Mouse (Mus musculus) small intestine, adult 10 weeks (tissue): Measurements from ENCODE around the gene Rhobtb3. TPM values are rescaled to one million over a fixed set of nuclear protein-coding genes. Genes with fewer than 3 reads are reported as not detected.

ENCODE experiments used
- polyA plus RNA-seq: library from polyadenylated mRNA; stranded (reverse); fragments of 350-450 nt; fragmentation: Illumina TruSeq; extraction: RNeasy Lipid Tissue Mini Kit (QIAGEN cat#74804); gene quantifications from one replicate; pipeline ENCODE4 v1.2.3, GENCODE M21; 2014; ENCODE audit warnings: low replicate concordance

The Rhobtb3 gene
- polyA plus RNA-seq = 71.4 TPM

GRCm38 (mm10) chr13:75943189-75944043 is at the start of gene Rhobtb3:
Gene Rhobtb3 (minus strand): TSS chr13:75943925.

GRCm38 (mm10) chr13:75966850-75967249 is 23.1 kb upstream of the Rhobtb3 start, which contains the start of gene Spata9:
Gene Spata9 (plus strand): TSS chr13:75967150.

GRCm38 (mm10) chr13:75839719-75840481 is 103.8 kb downstream of the Rhobtb3 start, which contains the start of gene Glrx:
Gene Glrx (plus strand): TSS chr13:75839868.

Other genes starting within 250 kb of the Rhobtb3 start
- gene Ell2, start 237.2 kb downstream of the Rhobtb3 start, polyA plus RNA-seq = 127 TPM
- 500 TPM for gene Glrx, start 104.1 kb downstream of the Rhobtb3 start, polyA plus RNA-seq
- gene Spata9, start 23.2 kb upstream of the Rhobtb3 start, polyA plus RNA-seq = not detected
- 104 TPM for gene Rfesd, start 74.8 kb upstream of the Rhobtb3 start, polyA plus RNA-seq
- gene Gpr150, start 113.1 kb upstream of the Rhobtb3 start, polyA plus RNA-seq = not detected
- gene Arsk, start 154.7 kb upstream of the Rhobtb3 start, polyA plus RNA-seq = 21.8 TPM
- 16.9 TPM for gene Ttc37, start 154.8 kb upstream of the Rhobtb3 start, polyA plus RNA-seq